Mouse (Mus musculus): ENCODE results near the gene Cacnb2. TPM values are rescaled to one million over a fixed set of nuclear protein-coding genes. Genes with fewer than 3 reads are reported as not detected.

The Cacnb2 gene
- polyA plus RNA-seq, 1 experiment from 2014 or later = 1.2 TPM

DNA sequence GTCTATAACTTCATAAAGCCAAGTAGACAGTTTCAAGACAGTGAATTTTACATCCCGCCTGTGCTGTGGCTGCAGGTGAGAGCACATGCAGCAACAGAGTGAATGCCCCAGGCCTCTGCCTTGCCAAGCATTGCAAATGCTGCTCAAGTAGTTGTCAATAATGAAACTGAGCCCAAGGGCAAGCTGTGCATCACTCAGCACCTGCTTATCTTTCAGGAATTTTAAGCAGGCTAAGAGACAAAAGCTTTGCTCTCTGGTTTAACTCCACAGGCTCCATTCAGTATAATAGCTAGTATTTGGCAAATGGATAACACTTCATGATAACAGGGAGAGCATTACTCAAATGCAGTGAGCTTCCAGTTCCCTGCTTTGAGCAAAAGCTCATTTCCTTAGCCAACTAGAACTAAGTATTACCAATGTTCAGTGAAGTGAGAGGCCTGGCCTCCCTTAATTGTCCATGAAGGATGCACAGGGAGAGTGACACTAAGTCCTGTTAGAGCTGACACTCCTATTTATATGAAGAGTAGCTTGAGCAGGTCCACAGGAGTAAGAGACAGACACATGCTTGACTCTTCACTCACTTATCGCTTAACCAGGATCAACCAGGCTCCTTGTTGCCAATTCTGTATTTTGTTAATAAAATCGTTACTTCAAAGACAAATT, 314.8 kb downstream of the Cacnb2 start:
- Histone ChIP-seq H3K36me3 (ENCODE audit: control insufficient read depth, insufficient read depth, low read length) (no peaks in the 10 kb centered on the region), H3K9ac (ENCODE audit: low read length) (no peak overlapping the region), H3K4me1 (ENCODE audit: control insufficient read depth, insufficient read depth, low read length) (no peaks in the 10 kb centered on the region), H3K27ac (ENCODE audit: low read depth, low read length) (no peak overlapping the region), H3K27me3 (ENCODE audit: control insufficient read depth, insufficient read depth, low read length) (no peaks in the 10 kb centered on the region), H3K4me3 (ENCODE audit: low read depth, low read length) (no peak overlapping the region), H3K4me2 (ENCODE audit: low read depth) (no peak overlapping the region), H3K9me3 (ENCODE audit: control insufficient read depth, low read length) (no peaks in the 10 kb centered on the region)
- WGBS = 90% methylated on average over 3 of the region's 3 CpGs
- ATAC-seq (ENCODE audit: insufficient read depth, low FRiP score, low TSS enrichment) (no peak), DNase-seq (ENCODE audit: low spot score) (no peak)

DNA sequence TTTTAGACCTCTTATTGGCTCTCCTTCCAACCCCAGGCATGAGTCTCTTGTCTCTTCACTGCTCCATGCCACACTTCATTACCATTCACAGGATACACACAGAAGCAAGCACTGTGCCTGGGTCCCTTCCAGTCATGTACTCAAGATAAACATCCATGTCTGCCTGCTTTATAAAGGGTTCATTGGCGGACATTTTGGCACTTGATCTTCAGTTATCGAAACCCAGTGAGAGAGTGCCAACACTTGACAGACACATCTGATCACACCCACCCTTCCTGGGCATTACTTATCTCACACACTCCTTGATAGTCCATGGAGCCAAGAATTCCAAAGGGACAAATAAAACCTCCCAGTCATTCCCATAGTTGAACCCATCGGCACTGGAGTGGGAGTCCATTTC, 327.0 kb downstream of the Cacnb2 start:
- 91% methylated on average over 3 of the region's 3 CpGs for WGBS
- no peak overlapping the region for H3K27ac ChIP-seq (ENCODE audit: low read depth, low read length)
- H3K9me3 ChIP-seq (ENCODE audit: control insufficient read depth, low read length) = no peaks in the 10 kb centered on the region
- no peak overlapping the region for H3K4me2 ChIP-seq (ENCODE audit: low read depth)
- no peaks in the 10 kb centered on the region for H3K27me3 ChIP-seq (ENCODE audit: control insufficient read depth, insufficient read depth, low read length)
- H3K9ac ChIP-seq (ENCODE audit: low read length) = no peak overlapping the region
- H3K4me3 ChIP-seq (ENCODE audit: low read depth, low read length) = no peak overlapping the region
- no peak for ATAC-seq (ENCODE audit: insufficient read depth, low FRiP score, low TSS enrichment)
- H3K4me1 ChIP-seq (ENCODE audit: control insufficient read depth, insufficient read depth, low read length) = no peaks in the 10 kb centered on the region
- DNase-seq (ENCODE audit: low spot score) = no peak
- no peaks in the 10 kb centered on the region for H3K36me3 ChIP-seq (ENCODE audit: control insufficient read depth, insufficient read depth, low read length)

DNA sequence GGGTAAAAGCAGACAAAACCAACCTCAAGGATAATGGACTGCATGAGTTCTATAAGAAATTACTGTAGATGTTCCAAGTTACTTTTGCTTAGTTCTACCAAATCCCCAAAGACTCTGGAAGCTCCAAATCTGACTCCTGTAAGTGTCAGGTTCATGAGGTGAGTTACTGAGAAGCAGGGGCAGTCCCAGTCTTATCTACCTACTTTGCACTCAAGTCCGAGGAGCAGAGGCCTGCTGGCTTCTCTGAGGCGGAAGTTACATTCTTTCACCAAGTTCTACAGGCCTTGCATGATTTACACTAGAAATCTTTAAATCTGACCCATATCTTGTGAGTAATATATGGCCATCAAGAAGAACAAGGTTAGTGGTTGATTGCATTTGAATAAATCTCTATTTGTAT, 329.1 kb downstream of the Cacnb2 start:
- no peak overlapping the region for H3K4me3 ChIP-seq (ENCODE audit: low read depth, low read length)

DNA sequence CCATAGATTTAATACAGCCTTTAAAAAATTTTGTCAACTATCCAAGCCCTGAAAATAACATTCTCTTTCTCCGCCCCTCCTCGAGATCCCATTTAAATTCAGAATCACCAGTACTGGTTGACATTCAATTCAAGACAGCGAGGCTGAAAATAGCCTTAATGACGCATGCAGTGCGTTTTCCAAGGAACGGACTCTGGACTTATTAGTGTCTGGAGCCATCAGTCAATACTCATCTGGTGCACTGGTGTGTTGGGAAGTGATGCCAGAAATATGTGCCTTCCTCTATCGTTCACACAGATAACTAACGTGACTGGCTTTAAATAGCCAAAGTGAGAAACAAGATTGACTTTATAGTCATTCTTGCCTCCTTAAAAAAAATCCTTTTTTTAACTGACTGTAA, 333.6 kb downstream of the Cacnb2 start:
- 82% methylated on average over 8 of the region's 8 CpGs for WGBS
- Histone ChIP-seq H3K4me3 (ENCODE audit: low read depth, low read length) (no peak overlapping the region), H3K9ac (ENCODE audit: low read length) (no peak overlapping the region), H3K4me2 (ENCODE audit: low read depth) (no peak overlapping the region), H3K9me3 (ENCODE audit: control insufficient read depth, low read length) (no peaks in the 10 kb centered on the region), H3K27ac (ENCODE audit: low read depth, low read length) (no peak overlapping the region), H3K27me3 (ENCODE audit: control insufficient read depth, insufficient read depth, low read length) (no peaks in the 10 kb centered on the region), H3K36me3 (ENCODE audit: control insufficient read depth, insufficient read depth, low read length) (no peaks in the 10 kb centered on the region), H3K4me1 (ENCODE audit: control insufficient read depth, insufficient read depth, low read length) (no peaks in the 10 kb centered on the region)
- ATAC-seq (ENCODE audit: insufficient read depth, low FRiP score, low TSS enrichment) = no peak
- no peak for DNase-seq (ENCODE audit: low spot score)

More for the DNA sequence above, 329.1 kb downstream of the Cacnb2 start:
- no peaks in the 10 kb centered on the region for H3K27me3 ChIP-seq (ENCODE audit: control insufficient read depth, insufficient read depth, low read length)
- DNase-seq (ENCODE audit: low spot score) = no peak
- H3K9ac ChIP-seq (ENCODE audit: low read length) = no peak overlapping the region
- whole genome bisulfite sequencing = 93% methylated on average over 2 of the region's 2 CpGs
- no peaks in the 10 kb centered on the region for H3K9me3 ChIP-seq (ENCODE audit: control insufficient read depth, low read length)
- H3K4me1 ChIP-seq (ENCODE audit: control insufficient read depth, insufficient read depth, low read length) = no peaks in the 10 kb centered on the region
- no peak overlapping the region for H3K27ac ChIP-seq (ENCODE audit: low read depth, low read length)
- no peak for ATAC-seq (ENCODE audit: insufficient read depth, low FRiP score, low TSS enrichment)
- no peaks in the 10 kb centered on the region for H3K36me3 ChIP-seq (ENCODE audit: control insufficient read depth, insufficient read depth, low read length)
- no peak overlapping the region for H3K4me2 ChIP-seq (ENCODE audit: low read depth)

DNA sequence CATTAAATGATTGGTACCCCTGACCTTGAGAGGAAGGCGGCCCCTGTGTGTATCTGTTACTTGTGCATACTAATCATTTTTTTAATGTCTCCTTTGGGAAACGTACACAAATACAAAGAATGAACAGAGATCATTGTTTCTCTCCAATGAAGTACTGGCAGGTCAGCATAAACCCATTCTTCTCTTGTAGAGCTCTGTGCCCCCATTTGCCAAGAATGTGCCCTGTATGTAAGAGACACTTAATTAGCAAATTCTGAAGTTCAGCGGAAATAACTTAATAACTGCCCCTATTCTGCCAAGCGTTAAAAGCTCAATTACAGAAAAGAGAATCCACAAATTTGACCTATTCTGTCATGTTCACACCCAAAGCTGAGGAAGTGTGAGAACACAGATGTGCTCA, 339.4 kb downstream of the Cacnb2 start:
- Histone ChIP-seq H3K36me3 (ENCODE audit: control insufficient read depth, insufficient read depth, low read length) (no peaks in the 10 kb centered on the region), H3K9me3 (ENCODE audit: control insufficient read depth, low read length) (no peaks in the 10 kb centered on the region), H3K9ac (ENCODE audit: low read length) (no peak overlapping the region), H3K27me3 (ENCODE audit: control insufficient read depth, insufficient read depth, low read length) (no peaks in the 10 kb centered on the region), H3K4me2 (ENCODE audit: low read depth) (no peak overlapping the region), H3K4me1 (ENCODE audit: control insufficient read depth, insufficient read depth, low read length) (no peaks in the 10 kb centered on the region), H3K4me3 (ENCODE audit: low read depth, low read length) (no peak overlapping the region), H3K27ac (ENCODE audit: low read depth, low read length) (no peak overlapping the region)
- DNase-seq (ENCODE audit: low spot score) (no peak), ATAC-seq (ENCODE audit: insufficient read depth, low FRiP score, low TSS enrichment) (no peak)
- 86% methylated on average over 4 of the region's 4 CpGs for WGBS

DNA sequence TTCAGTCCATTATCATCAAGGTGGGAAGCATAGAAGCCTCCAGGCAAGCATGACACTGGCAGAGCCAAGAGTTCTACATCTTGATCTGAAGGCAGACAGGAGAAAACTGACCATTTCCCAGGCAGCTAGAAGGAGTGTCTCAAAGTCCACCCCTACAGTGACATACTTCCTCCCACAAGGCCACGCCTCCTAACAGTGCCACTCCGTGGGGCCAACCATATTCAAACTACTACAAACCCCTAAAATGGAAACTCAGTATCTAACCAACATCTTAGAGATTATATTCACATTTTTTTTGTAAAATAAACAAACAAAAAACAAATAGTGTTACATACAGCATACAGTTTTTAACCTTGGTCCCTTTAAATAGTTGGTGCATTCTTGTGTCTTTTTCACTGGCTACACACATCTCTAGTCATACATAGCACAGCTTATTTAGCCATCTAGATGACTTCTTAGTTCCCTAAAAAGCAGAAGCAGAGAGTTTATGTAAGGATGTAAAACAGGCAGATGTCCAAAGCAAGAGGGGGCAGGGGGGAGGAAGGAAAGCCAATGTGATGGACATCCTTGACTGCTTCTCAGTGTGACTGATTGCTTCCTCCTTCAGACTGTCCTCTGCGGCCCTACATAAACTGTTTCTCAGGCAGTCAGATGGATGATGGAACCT, 340.9 kb downstream of the Cacnb2 start:
- Histone ChIP-seq H3K4me2 (ENCODE audit: low read depth) (no peak overlapping the region), H3K36me3 (ENCODE audit: control insufficient read depth, insufficient read depth, low read length) (no peaks in the 10 kb centered on the region), H3K27me3 (ENCODE audit: control insufficient read depth, insufficient read depth, low read length) (no peaks in the 10 kb centered on the region), H3K4me3 (ENCODE audit: low read depth, low read length) (no peak overlapping the region), H3K27ac (ENCODE audit: low read depth, low read length) (no peak overlapping the region), H3K4me1 (ENCODE audit: control insufficient read depth, insufficient read depth, low read length) (no peaks in the 10 kb centered on the region), H3K9ac (ENCODE audit: low read length) (no peak overlapping the region), H3K9me3 (ENCODE audit: control insufficient read depth, low read length) (no peaks in the 10 kb centered on the region)
- DNase-seq (ENCODE audit: low spot score) = no peak
- WGBS = 90% methylated on average over 3 of the region's 3 CpGs
- no peak for ATAC-seq (ENCODE audit: insufficient read depth, low FRiP score, low TSS enrichment)

DNA sequence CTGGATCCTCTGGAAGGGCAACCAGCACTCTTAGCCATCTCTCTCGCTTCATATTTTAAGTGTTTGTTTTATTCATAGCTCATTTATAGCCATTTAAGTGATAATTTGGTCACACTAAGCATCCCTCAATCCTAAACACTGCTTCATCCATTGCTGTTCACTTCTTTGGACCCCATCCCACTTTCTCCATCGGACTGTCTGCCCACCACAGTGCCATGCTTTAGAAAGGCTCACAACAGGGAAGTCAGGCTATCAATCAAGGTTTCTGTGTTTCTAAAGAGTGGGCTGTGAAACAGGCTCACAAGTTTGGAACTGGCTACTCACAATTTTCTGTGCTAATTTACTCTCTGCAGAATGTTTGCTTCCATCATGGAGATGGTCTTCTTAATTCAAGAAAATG, 350.2 kb downstream of the Cacnb2 start:
- Histone ChIP-seq H3K4me2 (ENCODE audit: low read depth) (no peak overlapping the region), H3K27ac (ENCODE audit: low read depth, low read length) (no peak overlapping the region), H3K36me3 (ENCODE audit: control insufficient read depth, insufficient read depth, low read length) (no peaks in the 10 kb centered on the region), H3K9ac (ENCODE audit: low read length) (no peak overlapping the region), H3K27me3 (ENCODE audit: control insufficient read depth, insufficient read depth, low read length) (no peaks in the 10 kb centered on the region), H3K4me1 (ENCODE audit: control insufficient read depth, insufficient read depth, low read length) (no peaks in the 10 kb centered on the region), H3K4me3 (ENCODE audit: low read depth, low read length) (no peak overlapping the region), H3K9me3 (ENCODE audit: control insufficient read depth, low read length) (no peaks in the 10 kb centered on the region)
- WGBS = 65% methylated on average over 2 of the region's 2 CpGs
- ATAC-seq (ENCODE audit: insufficient read depth, low FRiP score, low TSS enrichment) (no peak), DNase-seq (ENCODE audit: low spot score) (no peak)

DNA sequence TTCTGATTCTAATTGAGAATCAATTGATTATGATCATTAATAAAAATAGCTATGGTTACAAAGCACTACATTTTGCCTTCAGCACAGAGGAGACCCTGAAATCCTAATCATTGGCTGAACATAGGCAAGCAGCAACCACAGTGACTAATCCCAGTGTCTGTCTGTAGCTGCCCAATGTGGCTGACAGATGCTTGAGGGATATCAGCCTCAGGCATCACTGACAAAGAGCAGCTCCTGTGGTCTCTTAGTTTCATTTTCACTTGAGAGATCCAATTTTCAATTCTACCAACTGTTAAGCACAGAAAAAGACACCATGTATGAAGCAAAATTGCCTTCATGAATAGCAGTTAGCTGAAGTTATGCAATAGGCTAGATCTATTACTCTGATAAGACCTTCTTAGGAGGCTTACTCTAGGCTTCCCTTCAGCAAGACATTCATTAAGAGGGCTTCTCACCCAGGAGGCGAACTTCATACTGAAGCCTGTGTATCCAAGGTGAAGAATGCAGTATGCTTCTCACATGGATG, 358.1 kb downstream of the Cacnb2 start:
- no peaks in the 10 kb centered on the region for H3K27me3 ChIP-seq (ENCODE audit: control insufficient read depth, insufficient read depth, low read length)
- H3K4me3 ChIP-seq (ENCODE audit: low read depth, low read length) = no peak overlapping the region
- no peaks in the 10 kb centered on the region for H3K4me1 ChIP-seq (ENCODE audit: control insufficient read depth, insufficient read depth, low read length)
- no peaks in the 10 kb centered on the region for H3K36me3 ChIP-seq (ENCODE audit: control insufficient read depth, insufficient read depth, low read length)
- DNase-seq (ENCODE audit: low spot score) (no peak), ATAC-seq (ENCODE audit: insufficient read depth, low FRiP score, low TSS enrichment) (no peak)
- no peak overlapping the region for H3K9ac ChIP-seq (ENCODE audit: low read length)
- H3K27ac ChIP-seq (ENCODE audit: low read depth, low read length) = no peak overlapping the region
- H3K9me3 ChIP-seq (ENCODE audit: control insufficient read depth, low read length) = no peaks in the 10 kb centered on the region
- no peak overlapping the region for H3K4me2 ChIP-seq (ENCODE audit: low read depth)
- 84% methylated on average over 1 of the region's 1 CpGs for WGBS

DNA sequence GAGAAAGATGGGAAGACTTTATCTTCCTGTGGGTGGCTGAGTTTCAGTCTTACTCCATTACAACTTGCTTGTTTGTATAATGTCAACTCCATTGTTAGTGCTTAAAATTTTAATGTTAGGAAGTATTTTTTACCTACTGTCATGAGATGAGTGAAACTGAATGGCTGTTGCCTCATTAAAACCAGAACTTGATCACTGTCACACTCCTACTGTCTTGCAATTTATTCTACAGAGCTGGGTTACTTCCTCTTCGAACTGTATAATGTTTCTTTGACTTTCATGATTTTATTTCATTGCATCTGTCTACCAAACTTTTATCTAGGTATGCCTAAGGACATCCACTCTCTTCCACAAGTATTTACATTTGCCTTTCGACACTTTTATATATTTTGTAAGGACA, 358.6 kb downstream of the Cacnb2 start:
- ATAC-seq (ENCODE audit: insufficient read depth, low FRiP score, low TSS enrichment) (no peak), DNase-seq (ENCODE audit: low spot score) (no peak)
- 89% methylated on average over 2 of the region's 2 CpGs for WGBS
- no peaks in the 10 kb centered on the region for H3K4me1 ChIP-seq (ENCODE audit: control insufficient read depth, insufficient read depth, low read length)
- no peaks in the 10 kb centered on the region for H3K27me3 ChIP-seq (ENCODE audit: control insufficient read depth, insufficient read depth, low read length)
- H3K4me3 ChIP-seq (ENCODE audit: low read depth, low read length) = no peak overlapping the region
- H3K9ac ChIP-seq (ENCODE audit: low read length) = no peak overlapping the region
- no peaks in the 10 kb centered on the region for H3K36me3 ChIP-seq (ENCODE audit: control insufficient read depth, insufficient read depth, low read length)
- H3K9me3 ChIP-seq (ENCODE audit: control insufficient read depth, low read length) = no peaks in the 10 kb centered on the region
- no peak overlapping the region for H3K4me2 ChIP-seq (ENCODE audit: low read depth)
- no peak overlapping the region for H3K27ac ChIP-seq (ENCODE audit: low read depth, low read length)
